Mouse (Mus musculus) cortical plate, adult 2 months (tissue): ENCODE data around the gene Nf1.

Experiments
- CTCF ChIP-seq: fragments of 200-500 bp; IDR thresholded peaks from 2 replicates; pipeline ENCODE4 v1.5.1; 2011; ENCODE audit warnings: mild to moderate bottlenecking, control low read depth, low read length; ENCODE audit not compliant: insufficient read depth; ENCODE audit errors: extremely low read depth
- POLR2A ChIP-seq: fragments of 200-500 bp; IDR thresholded peaks from 2 replicates; pipeline ENCODE4 v1.6.1; 2011; ENCODE audit warnings: mild to moderate bottlenecking, low read length, control low read depth; ENCODE audit not compliant: insufficient read depth; ENCODE audit errors: extremely low read depth

DNA sequence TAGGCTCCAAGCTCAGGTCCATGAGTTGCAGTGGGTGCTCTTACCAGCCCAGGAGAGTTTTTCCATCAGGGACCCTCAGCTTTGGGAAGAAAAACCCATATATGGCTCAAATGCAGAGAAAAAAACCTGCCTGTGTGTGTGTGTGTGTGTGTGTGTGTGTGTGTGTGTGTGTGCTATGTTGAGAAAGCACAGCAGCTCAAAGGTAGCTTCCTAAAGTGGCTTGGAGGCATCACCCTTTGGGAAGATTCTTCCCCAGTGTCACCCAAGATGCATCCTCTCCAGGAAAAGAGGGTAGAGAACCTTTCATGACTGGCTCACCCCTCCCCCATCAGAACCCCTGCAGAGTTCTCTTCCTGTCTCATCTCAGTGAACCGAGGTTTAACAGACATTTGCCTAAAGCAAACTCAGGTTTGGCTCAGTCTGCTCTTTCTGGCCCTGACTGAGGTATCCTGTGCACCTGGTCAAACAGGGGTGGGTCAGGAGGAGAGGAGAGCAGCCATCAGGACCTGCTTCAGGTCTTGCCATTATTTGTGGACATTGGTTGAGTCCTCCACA is 272.6 kb downstream of the Nf1 start:
- no peak for TF ChIP-seq CTCF
- no peak for TF ChIP-seq POLR2A
